In genomic region chr6:113855581-113855980, GRCm38 (mm10) we compare ENCODE assay signal across 19 mouse cellular contexts.
DNase-seq lines count a peak whose midpoint lies in the region; ATAC-seq and TF ChIP-seq lines count a peak whose summit lies in the region.
"Had no signal": no experiment of that assay in that cellular context is flagged by ENCODE, and none has a peak within 500 bp of the region (broad histone marks: within the 10 kb centered on the region; RNA-seq: fewer than 3 reads in every experiment).

No protein-coding gene starts in this region.

- H3K9me3 ChIP-seq in hindbrain, embryonic 15.5 days, result no peaks in the 10 kb centered on the region
- H3K9me3 ChIP-seq: embryonic facial prominence, embryonic 12.5 days had no signal

- H3K27me3 ChIP-seq in hindbrain, embryonic 15.5 days, result no peaks in the 10 kb centered on the region
- H3K27me3 ChIP-seq: embryonic facial prominence, embryonic 12.5 days had no signal

- H3K4me1 ChIP-seq in hindbrain, embryonic 15.5 days (replicated peaks), result peaks cover 53% of the 10 kb centered on the region
- H3K4me1 ChIP-seq: embryonic facial prominence, embryonic 12.5 days had no signal

- H3K9ac ChIP-seq in hindbrain, embryonic 15.5 days, result no peak overlapping the region
- H3K9ac ChIP-seq: embryonic facial prominence, embryonic 12.5 days had no signal

- no peaks in the 10 kb centered on the region for H3K36me3 ChIP-seq in hindbrain, embryonic 15.5 days
- H3K36me3 ChIP-seq: embryonic facial prominence, embryonic 12.5 days; G1E had no signal

- H3K4me3 ChIP-seq in layer of hippocampus, adult 2 months, result no peak overlapping the region
- H3K4me3 ChIP-seq in hindbrain, embryonic 15.5 days, result no peak overlapping the region
- H3K4me3 ChIP-seq: embryonic facial prominence, embryonic 12.5 days had no signal

- no peak overlapping the region for H3K4me2 ChIP-seq in hindbrain, embryonic 15.5 days
- H3K4me2 ChIP-seq: embryonic facial prominence, embryonic 12.5 days had no signal

- ATAC-seq in cerebellum, adult (ENCODE audit: insufficient number of reproducible peaks, low FRiP score, low TSS enrichment), result no peak
- no peak for ATAC-seq in hindbrain, embryonic 15.5 days (ENCODE audit: low FRiP score, low read depth)
- ATAC-seq: CD4-positive, CD25-positive, alpha-beta regulatory T cell, adult 4 months had no signal

- DNase-seq in cerebellum, adult 11 months, result peak; percentile 69
- DNase-seq in layer of hippocampus, adult 2 months (ENCODE audit: low spot score in 2 of 2), result no peak
- DNase-seq in layer of hippocampus, postnatal 25 days (ENCODE audit: extremely low spot score in 1 of 2, low spot score in 1 of 2), result no peak
- peak; percentile 82 for DNase-seq in cerebellum, adult 9-11 months
- no peak for DNase-seq in spleen, postnatal 10 days (ENCODE audit: low spot score in 2 of 2)
- DNase-seq in gastrocnemius, postnatal 4 days (ENCODE audit: low spot score in 2 of 2), result no peak
- DNase-seq: kidney, adult 11 months; kidney, postnatal 14 days; layer of hippocampus, adult 9-11 months; lung, adult 2 months; lung, postnatal 36 days; right cerebral cortex, postnatal 25 days; thymus, postnatal 25 days had no signal

- peak overlapping the region; percentile 88 for H3K27ac ChIP-seq in layer of hippocampus, adult 2 months
- 0 out of 2 replicates have a peak overlapping the region, but pooled peaks have one; percentile 48 for H3K27ac ChIP-seq in hindbrain, embryonic 15.5 days (replicated peaks)
- H3K27ac ChIP-seq: embryonic facial prominence, embryonic 12.5 days; stomach, postnatal 0 days had no signal

- no peak for TF ChIP-seq CTCF in layer of hippocampus, adult 2 months (conservative IDR thresholded peaks at IDR 0.05)

Comparison
In these comparisons a context has a peak if more than half of its experiments do, and no peak if none do; other contexts are left out.
1. DNase-seq: peak in cerebellum, adult 11 months (single experiment) and cerebellum, adult 9-11 months (single experiment); none in layer of hippocampus, adult 2 months (0 of 2), layer of hippocampus, postnatal 25 days (0 of 2), spleen, postnatal 10 days (0 of 2) and gastrocnemius, postnatal 4 days (0 of 2).